Mouse (Mus musculus) heart, postnatal 0 days (tissue): ENCODE measurements around the gene Adamtsl1. TPM values are rescaled to one million over a fixed set of nuclear protein-coding genes. Genes with fewer than 3 reads are reported as not detected.
A peak's percentile ranks its signal among the peaks of the same experiment; 100 is the strongest.

Source experiments
- ATAC-seq: fragments of 200-750 bp; cut with Nextera tagmentation; 2 replicates; pipeline ENCODE4 v1.8.0; 2017; ENCODE audit warnings: low read depth, moderate number of reproducible peaks, moderate library complexity; ENCODE audit not compliant: insufficient read depth
- DNase-seq: peaks from one replicate; pipeline ENCODE4 v3.0.0-alpha.2; 2016; ENCODE audit warnings: low spot score
- H3K27ac ChIP-seq: fragments of 300-500 bp; sonication (generic); 2 replicates; pipeline ENCODE4 v1.5.1; 2014; ENCODE audit warnings: low read depth, mild to moderate bottlenecking
- H3K27me3 ChIP-seq: fragments of 300-500 bp; sonication (generic); 2 replicates; pipeline ENCODE4 v1.6.1; 2014; ENCODE audit warnings: low read length, mixed read lengths; ENCODE audit not compliant: control insufficient read depth, insufficient read depth
- H3K36me3 ChIP-seq: fragments of 300-500 bp; sonication (generic); replicated peaks from 2 replicates; pipeline ENCODE4 v1.6.1; 2014; ENCODE audit warnings: low read length, mixed read lengths; ENCODE audit not compliant: control insufficient read depth, insufficient read depth
- H3K4me1 ChIP-seq: fragments of 300-500 bp; sonication (generic); 2 replicates; pipeline ENCODE4 v1.6.1; 2014; ENCODE audit warnings: antibody characterized with exemption; ENCODE audit not compliant: control insufficient read depth, insufficient read depth
- H3K4me2 ChIP-seq: fragments of 300-500 bp; sonication (generic); 2 replicates; pipeline ENCODE4 v1.6.1; 2014; ENCODE audit warnings: low read depth, mild to moderate bottlenecking, low read length, moderate library complexity
- H3K4me3 ChIP-seq: fragments of 300-500 bp; sonication (generic); 2 replicates; pipeline ENCODE4 v1.5.1; 2014; ENCODE audit warnings: low read depth, low read length
- H3K9ac ChIP-seq: fragments of 300-500 bp; sonication (generic); replicated peaks from 2 replicates; pipeline ENCODE4 v1.6.1; 2014; ENCODE audit warnings: low read depth, low read length, mixed read lengths
- H3K9me3 ChIP-seq: fragments of 300-500 bp; sonication (generic); replicated peaks from 2 replicates; pipeline ENCODE4 v1.6.1; 2016; ENCODE audit warnings: low read length; ENCODE audit not compliant: control insufficient read depth
- CTCF ChIP-seq: IDR thresholded peaks from 2 replicates; pipeline ENCODE4 v1.5.1; 2016; ENCODE audit warnings: antibody characterized with exemption, control low read depth, low read depth
- EP300 ChIP-seq: IDR thresholded peaks from 2 replicates; pipeline ENCODE4 v1.6.1; 2016; ENCODE audit warnings: antibody characterized with exemption, low read depth
- WGBS: fragments of 180-500 bp; shearing (Covaris S2); extraction: QIAGEN DNeasy Blood & Tissue Kit; methylation state at CpG from one replicate; pipeline ENCODE4 v1.1.7; 2014; 5-methylcytosine and 5-hydroxymethylcytosine counted together
- polyA plus RNA-seq: library from polyadenylated mRNA; unstranded; fragments of >200 nt; fragmentation: Nextera tagmentation; extraction: Ambion mirVana; gene quantifications from 2 replicates; pipeline ENCODE4 v1.2.1, GENCODE M21; 2015
- total RNA-seq: library from RNA; depleted of rRNA; stranded (reverse); fragments of >200 nt; gene quantifications from 2 replicates; pipeline ENCODE4 v1.2.3, GENCODE M21; 2014; ENCODE audit warnings: low replicate concordance

Gene Adamtsl1
- total and polyA plus RNA-seq, 2 experiments from 2014 or later = 3.9 to 6.0 TPM

DNA sequence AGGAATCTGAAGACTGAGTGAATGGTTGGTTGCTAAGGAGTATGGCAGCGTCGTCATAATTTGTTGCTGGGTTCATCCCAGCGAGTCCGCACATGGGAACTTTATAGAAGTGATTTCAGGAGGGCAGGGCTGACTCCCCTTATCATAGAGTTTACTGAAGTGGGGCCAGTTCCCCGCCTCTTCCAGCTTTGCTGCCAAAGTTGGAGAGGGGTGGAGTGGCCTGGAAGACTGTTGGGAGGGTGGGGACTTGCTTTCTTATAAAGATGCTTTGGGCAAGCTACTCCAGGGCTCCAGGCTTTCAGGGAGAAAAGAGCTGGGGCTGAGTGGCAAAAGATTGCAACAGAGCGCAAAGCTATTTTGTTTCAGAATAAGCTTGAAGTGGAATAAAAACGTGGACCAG is 684 bp upstream of the Adamtsl1 start:
- ATAC-seq (peak; percentile 62; the same call in 1 of the 2 replicates), DNase-seq (peak; percentile 51)
- Histone ChIP-seq H3K9me3 (no peaks in the 10 kb centered on the region), H3K27ac (no peak overlapping the region), H3K9ac (no peak overlapping the region), H3K36me3 (no peaks in the 10 kb centered on the region), H3K4me3 (peak overlapping the region; percentile 52; the same call in 1 of the 2 replicates), H3K4me2 (peak overlapping the region; percentile 96), H3K4me1 (peaks cover 14% of the 10 kb centered on the region), H3K27me3 (peaks cover 30% of the 10 kb centered on the region)
- 20% methylated on average over 7 of the region's 7 CpGs for WGBS
- TF ChIP-seq CTCF (no peak), EP300 (no peak)

DNA sequence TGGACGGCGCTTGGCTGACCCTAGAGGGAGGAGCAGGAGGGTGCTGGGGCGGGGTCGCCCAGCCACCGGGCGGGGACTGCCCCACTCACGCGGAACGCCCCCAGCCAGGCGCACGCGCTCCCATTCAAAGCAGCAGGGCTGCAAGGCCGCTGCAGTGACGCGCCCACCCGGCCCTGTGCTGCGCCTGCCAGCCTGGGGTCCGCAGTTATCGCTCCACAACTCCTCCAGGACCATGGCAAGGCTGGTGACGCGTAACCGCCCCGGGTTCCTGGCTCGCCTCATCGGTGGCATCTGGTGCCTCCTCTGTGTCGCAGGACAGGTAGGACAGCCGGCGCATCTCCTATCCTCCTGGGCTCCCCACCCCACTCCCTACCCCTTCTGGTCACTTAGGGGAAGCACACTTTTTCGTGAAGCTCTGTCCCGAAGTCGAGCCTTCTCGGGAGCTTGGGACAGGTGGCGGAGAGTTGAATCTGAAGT is 271 bp downstream of the Adamtsl1 start:
- peak overlapping the region; percentile 52 for H3K4me3 ChIP-seq
- TF ChIP-seq EP300 = no peak
- TF ChIP-seq CTCF = peak; percentile 2; the same call in 1 of the 2 replicates
- H3K27ac ChIP-seq = no peak overlapping the region
- H3K4me2 ChIP-seq = peak overlapping the region; percentile 96
- WGBS = under 1% methylated on average over 33 of the region's 33 CpGs
- H3K9ac ChIP-seq = no peak overlapping the region; the same call in 1 of the 2 replicates
- no peaks in the 10 kb centered on the region for H3K36me3 ChIP-seq
- H3K9me3 ChIP-seq = no peaks in the 10 kb centered on the region
- H3K27me3 ChIP-seq = peaks cover 30% of the 10 kb centered on the region
- peaks cover 14% of the 10 kb centered on the region for H3K4me1 ChIP-seq
- no peak for DNase-seq
- ATAC-seq = peak; percentile 66

DNA sequence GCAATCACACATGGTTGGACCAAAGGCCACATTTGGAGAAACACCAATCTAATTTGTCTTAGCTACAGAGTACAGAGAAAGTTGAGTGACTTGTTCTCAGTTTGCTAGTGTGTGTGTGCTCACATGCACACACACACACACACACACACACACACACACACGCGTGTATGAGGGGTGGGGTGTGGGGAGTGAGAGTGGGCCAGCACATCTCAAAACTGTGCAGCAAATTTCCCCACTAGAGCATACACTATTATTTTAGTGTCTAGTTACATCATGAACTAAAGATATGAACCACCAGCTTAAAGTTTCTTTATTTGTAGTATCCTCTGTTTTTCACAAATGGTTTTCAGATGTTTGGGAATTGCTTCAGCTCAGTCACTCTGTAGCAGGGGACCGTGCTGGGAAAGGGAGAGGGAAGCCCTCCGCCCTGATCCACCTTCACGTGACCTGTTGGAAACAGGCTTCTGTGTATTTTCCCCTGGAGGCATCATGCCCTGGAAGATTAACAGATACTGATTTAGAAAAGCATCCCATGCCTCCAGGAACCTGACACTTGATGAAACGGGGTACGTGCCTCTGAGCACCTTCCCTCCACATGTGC is 13.1 kb downstream of the Adamtsl1 start:
- Histone ChIP-seq H3K4me3 (no peak overlapping the region), H3K27ac (no peak overlapping the region), H3K4me1 (no peaks in the 10 kb centered on the region), H3K36me3 (no peaks in the 10 kb centered on the region), H3K27me3 (no peaks in the 10 kb centered on the region), H3K9ac (no peak overlapping the region), H3K4me2 (no peak overlapping the region), H3K9me3 (no peaks in the 10 kb centered on the region)
- ATAC-seq = no peak
- TF ChIP-seq EP300 = no peak
- no peak for TF ChIP-seq CTCF
- DNase-seq = no peak
- 83% methylated on average over 7 of the region's 7 CpGs for WGBS

DNA sequence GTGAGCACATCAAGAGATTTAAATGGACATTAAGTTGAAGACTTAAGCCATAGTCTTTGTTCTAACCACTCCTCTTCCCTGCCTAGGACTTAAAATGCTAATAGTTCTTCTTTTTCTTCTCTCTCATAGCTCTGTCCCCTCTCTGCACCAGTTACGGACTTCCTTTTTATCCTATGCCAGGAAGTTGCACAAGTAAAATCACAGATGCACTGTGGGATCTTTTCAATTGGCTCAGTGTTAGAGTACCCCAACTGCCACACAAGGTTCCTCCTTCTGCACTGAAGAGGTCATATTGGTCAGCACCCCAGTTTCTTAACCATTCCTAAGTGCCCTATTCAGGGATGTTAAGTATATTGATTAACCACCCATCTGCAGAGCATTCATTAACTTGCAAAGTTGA is 15.9 kb downstream of the Adamtsl1 start:
- Histone ChIP-seq H3K4me1 (no peaks in the 10 kb centered on the region), H3K4me2 (no peak overlapping the region), H3K27me3 (no peaks in the 10 kb centered on the region), H3K9me3 (no peaks in the 10 kb centered on the region), H3K4me3 (no peak overlapping the region), H3K36me3 (no peaks in the 10 kb centered on the region), H3K27ac (no peak overlapping the region), H3K9ac (no peak overlapping the region)
- TF ChIP-seq CTCF (no peak), EP300 (no peak)
- ATAC-seq (no peak), DNase-seq (no peak)
- 74% methylated on average over 1 of the region's 1 CpGs for WGBS

DNA sequence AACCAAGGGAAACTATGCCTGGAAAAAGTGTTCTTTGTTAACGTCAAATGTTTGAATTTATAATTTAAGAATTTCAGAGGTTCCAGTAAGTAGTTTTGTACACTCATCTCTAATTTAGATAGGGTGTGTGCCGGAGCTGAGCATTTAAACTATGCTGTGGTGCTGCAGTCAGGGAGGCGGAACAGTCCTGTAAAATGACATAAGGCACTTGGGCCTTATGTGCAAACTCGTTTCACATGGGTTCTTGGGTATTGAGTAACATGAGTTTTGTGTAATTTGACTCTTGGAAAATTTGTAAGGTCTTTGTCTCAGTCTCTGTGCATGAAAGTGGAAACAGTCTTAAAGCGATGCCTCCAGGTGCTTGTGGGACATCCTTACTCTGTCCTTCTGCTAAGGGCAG is 25.7 kb downstream of the Adamtsl1 start:
- no peaks in the 10 kb centered on the region for H3K4me1 ChIP-seq
- no peak overlapping the region for H3K4me2 ChIP-seq
- 75% methylated on average over 5 of the region's 5 CpGs for WGBS

DNA sequence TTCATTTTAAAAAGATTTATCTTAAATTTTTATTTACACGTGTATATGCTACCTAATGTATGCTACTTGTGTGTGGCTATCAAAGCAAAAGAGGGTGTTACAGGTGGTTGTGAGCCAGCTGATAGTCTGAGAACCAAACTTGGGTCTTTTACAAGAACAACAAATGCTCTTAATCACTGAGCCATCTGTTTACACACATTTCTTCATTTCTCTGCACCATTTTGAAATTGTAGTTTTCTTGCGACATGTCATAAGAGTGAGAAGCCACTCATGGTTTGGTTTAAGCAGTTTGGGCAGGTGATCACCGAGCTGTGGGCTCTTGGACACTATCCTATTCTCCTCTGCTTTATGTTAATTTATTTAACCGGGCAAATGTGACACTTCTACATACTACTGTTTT is 29.2 kb downstream of the Adamtsl1 start:
- DNase-seq = no peak
- Histone ChIP-seq H3K4me1 (no peaks in the 10 kb centered on the region), H3K36me3 (no peaks in the 10 kb centered on the region), H3K27ac (no peak overlapping the region), H3K4me2 (no peak overlapping the region), H3K9ac (no peak overlapping the region), H3K27me3 (no peaks in the 10 kb centered on the region), H3K9me3 (no peaks in the 10 kb centered on the region), H3K4me3 (no peak overlapping the region)
- no peak for ATAC-seq
- TF ChIP-seq EP300 (no peak), CTCF (no peak)
- 71% methylated on average over 4 of the region's 4 CpGs for WGBS

More for the DNA sequence above, 25.7 kb downstream of the Adamtsl1 start:
- TF ChIP-seq CTCF (no peak), EP300 (no peak)
- Histone ChIP-seq H3K9me3 (no peaks in the 10 kb centered on the region), H3K27ac (no peak overlapping the region), H3K9ac (no peak overlapping the region), H3K36me3 (no peaks in the 10 kb centered on the region), H3K4me3 (no peak overlapping the region), H3K27me3 (no peaks in the 10 kb centered on the region)
- DNase-seq (no peak), ATAC-seq (no peak)
